In the genomic region with DNA sequence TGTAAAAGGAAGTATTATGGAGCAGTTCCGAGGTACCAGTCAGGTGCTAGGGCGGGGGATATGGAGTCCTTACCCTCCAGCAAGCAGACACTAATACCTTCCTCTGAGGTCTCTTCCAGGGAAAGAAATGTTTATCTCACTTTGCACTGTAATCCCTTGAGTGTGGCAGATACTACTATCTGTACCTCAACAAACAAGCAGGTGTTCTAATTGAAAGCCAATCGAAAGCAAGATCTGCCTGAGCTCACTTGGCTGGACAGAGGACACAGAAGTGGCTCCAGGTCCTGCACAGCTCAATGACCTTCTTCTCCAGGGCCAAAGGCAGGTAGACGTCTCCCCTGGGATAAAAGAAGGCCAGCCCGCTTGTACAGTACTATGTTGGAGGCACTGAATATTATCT, we compare ENCODE assay signal across 13 mouse cellular contexts. TPM values are rescaled to one million over a fixed set of nuclear protein-coding genes. Genes with fewer than 3 reads are reported as not detected.
DNase-seq lines count a peak whose midpoint lies in the region; ATAC-seq and TF ChIP-seq lines count a peak whose summit lies in the region.
"Had no signal": no experiment of that assay in that cellular context is flagged by ENCODE, and none has a peak within 500 bp of the region (broad histone marks: within the 10 kb centered on the region; RNA-seq: fewer than 3 reads in every experiment).

No protein-coding gene starts in this region.

- H3K27me3 ChIP-seq in erythroblast, embryonic 14.5 days (ENCODE audit: control insufficient read depth), result no peaks in the 10 kb centered on the region
- H3K27me3 ChIP-seq in embryonic facial prominence, embryonic 12.5 days, result no peaks in the 10 kb centered on the region
- H3K27me3 ChIP-seq in liver, embryonic 14.5 days (ENCODE audit: control insufficient read depth, insufficient read depth, low read length), result no peaks in the 10 kb centered on the region
- H3K27me3 ChIP-seq: midbrain, embryonic 15.5 days; Patski had no signal

- H3K9me3 ChIP-seq in erythroblast, embryonic 14.5 days (ENCODE audit: control insufficient read depth, low read length), result no peaks in the 10 kb centered on the region
- H3K9me3 ChIP-seq in embryonic facial prominence, embryonic 12.5 days, result no peaks in the 10 kb centered on the region
- no peaks in the 10 kb centered on the region for H3K9me3 ChIP-seq in liver, embryonic 14.5 days (ENCODE audit: control insufficient read depth, low read length)
- H3K9me3 ChIP-seq: midbrain, embryonic 15.5 days had no signal

- peaks cover 84% of the 10 kb centered on the region for H3K36me3 ChIP-seq in erythroblast, embryonic 14.5 days (ENCODE audit: control insufficient read depth)
- no peaks in the 10 kb centered on the region for H3K36me3 ChIP-seq in embryonic facial prominence, embryonic 12.5 days
- H3K36me3 ChIP-seq in liver, embryonic 14.5 days (replicated peaks; ENCODE audit: control insufficient read depth, insufficient read depth, low read depth), result no peaks in the 10 kb centered on the region; the same call in 1 of the 2 replicates
- H3K36me3 ChIP-seq: midbrain, embryonic 15.5 days had no signal

- no peak overlapping the region for H3K4me2 ChIP-seq in embryonic facial prominence, embryonic 12.5 days (replicated peaks)
- H3K4me2 ChIP-seq in liver, embryonic 14.5 days (ENCODE audit: low read depth), result peak overlapping the region; percentile 43
- H3K4me2 ChIP-seq: heart, embryonic 11.5 days; midbrain, embryonic 15.5 days had no signal

- TF ChIP-seq CTCF in liver, embryonic 14.5 days (IDR thresholded peaks at IDR 0.05; ENCODE audit: low read depth), result no peak

- no peak for ATAC-seq in erythroblast, adult 5-6 weeks (replicated peaks; ENCODE audit: low FRiP score, poor library complexity, severe bottlenecking)
- ATAC-seq in embryonic facial prominence, embryonic 12.5 days (ENCODE audit: insufficient number of reproducible peaks, insufficient read depth, low FRiP score, low TSS enrichment), result no peak
- peak; percentile 16; the same call in 1 of the 2 replicates for ATAC-seq in liver, embryonic 14.5 days (ENCODE audit: insufficient read depth)
- ATAC-seq: midbrain, embryonic 15.5 days; Patski had no signal

- WGBS in embryonic facial prominence, embryonic 12.5 days, result 81% methylated on average over 5 of the region's 5 CpGs
- 31% methylated on average over 5 of the region's 5 CpGs for WGBS in liver, embryonic 14.5 days (ENCODE audit: insufficient replicate concordance)

- DNase-seq in kidney, postnatal 10 days, result peak; percentile 3
- DNase-seq in kidney, postnatal 25 days, result no peak
- no peak for DNase-seq in liver, embryonic 14.5 days (ENCODE audit: low read depth in 3 of 3, low spot score in 3 of 3)
- no peak for DNase-seq in thymus, postnatal 10 days (ENCODE audit: low spot score in 2 of 2)
- no peak for DNase-seq in urinary bladder, adult 2 months (ENCODE audit: low spot score)
- DNase-seq: left cerebral cortex, postnatal 4 days; right cerebral cortex, postnatal 4 days had no signal

- H3K4me3 ChIP-seq in erythroblast, embryonic 14.5 days (replicated peaks), result peak overlapping the region; percentile 23
- H3K4me3 ChIP-seq in embryonic facial prominence, embryonic 12.5 days, result no peak overlapping the region
- no peak overlapping the region for H3K4me3 ChIP-seq in liver, embryonic 14.5 days (ENCODE audit: insufficient read depth in 1 of 2, low read depth in 2 of 2, low read length in 2 of 2)
- H3K4me3 ChIP-seq: midbrain, embryonic 15.5 days had no signal

- H3K4me1 ChIP-seq in erythroblast, embryonic 14.5 days (ENCODE audit: control insufficient read depth), result peaks cover 95% of the 10 kb centered on the region
- peaks cover 61% of the 10 kb centered on the region for H3K4me1 ChIP-seq in embryonic facial prominence, embryonic 12.5 days
- peaks cover 70 to 84% of the 10 kb centered on the region in 2 experiments for H3K4me1 ChIP-seq in liver, embryonic 14.5 days (replicated peaks; ENCODE audit: control insufficient read depth in 2 of 2, insufficient read depth in 2 of 2, low read length in 1 of 2)

- no peak overlapping the region for H3K9ac ChIP-seq in embryonic facial prominence, embryonic 12.5 days
- H3K9ac ChIP-seq in liver, embryonic 14.5 days (replicated peaks), result peak overlapping the region; percentile 28
- H3K9ac ChIP-seq: midbrain, embryonic 15.5 days had no signal

- H3K27ac ChIP-seq in embryonic facial prominence, embryonic 12.5 days, result 0 out of 2 replicates have a peak overlapping the region, but pooled peaks have one; percentile 83
- peak overlapping the region; percentile 62 for H3K27ac ChIP-seq in liver, embryonic 14.5 days
- H3K27ac ChIP-seq: midbrain, embryonic 15.5 days had no signal

- TF ChIP-seq EP300 in liver, embryonic 14.5 days (IDR thresholded peaks at IDR 0.05; ENCODE audit: low read depth), result peak; percentile 75

RNA-seq across cellular contexts. Expression of gene St3gal4, which starts 9.0 kb away (rescaled TPM):
- polyA plus RNA-seq in erythroblast, embryonic 14.5 days (2012), result 2.7 and 3.7 TPM in 2 replicates
- 8.6 and 18.6 TPM in 2 replicates for total RNA-seq in erythroblast, adult 5-6 weeks (2015; ENCODE audit: low replicate concordance)
- total RNA-seq in erythroblast, adult 5-6 weeks (2017; ENCODE audit: low replicate concordance), result 10.1 and 33.9 TPM in 2 replicates
- 32.4 and 35.9 TPM in 2 replicates for polyA plus RNA-seq in embryonic facial prominence, embryonic 12.5 days (2016; fragmentation: Nextera tagmentation; extraction: Ambion mirVana)
- polyA plus RNA-seq in liver, embryonic 14.5 days (2012; rRNA removed), result 4.6 and 6.0 TPM in 2 replicates
- polyA plus RNA-seq in liver, embryonic 14.5 days (2014; fragmentation: Nextera tagmentation; extraction: Ambion mirVana), result 17.8 and 19.2 TPM in 2 replicates
- 5.1 and 11.2 TPM in 2 replicates for polyA plus RNA-seq in urinary bladder, adult 2 months (2012; rRNA removed)
